Mouse (Mus musculus) heart, postnatal 14 days (tissue): ENCODE results near the gene Etl4. TPM values are rescaled to one million over a fixed set of nuclear protein-coding genes. Genes with fewer than 3 reads are reported as not detected.

Experiments
- DNase-seq, 2 experiments: peaks; one replicate each; pipeline ENCODE4 v3.0.0; 2021 to 2022
- intact Hi-C: fragments of 180-260 bp; cut with DNase I; formaldehyde crosslinking; loops from one replicate; pipeline ENCODE4 v1.15.1; 2025
- total RNA-seq, 2 experiments: library from RNA; stranded (reverse); gene quantifications; 2 replicates each; pipeline ENCODE4 v1.2.3; 2021

Etl4 gene
- total RNA-seq, 2 experiments from 2014 or later: 44.5 to 47.0 TPM

GRCm38 (mm10) chr2:20547349-20547677 is 637.7 kb downstream of the Etl4 start:
- no peak for DNase-seq
- intact Hi-C loops: no loop called here

- intact Hi-C loops: no loop called here
- DNase-seq: no peak
Observed at GRCm38 (mm10) chr2:20547686-20548624, 638.4 kb downstream of the Etl4 start.

DNA sequence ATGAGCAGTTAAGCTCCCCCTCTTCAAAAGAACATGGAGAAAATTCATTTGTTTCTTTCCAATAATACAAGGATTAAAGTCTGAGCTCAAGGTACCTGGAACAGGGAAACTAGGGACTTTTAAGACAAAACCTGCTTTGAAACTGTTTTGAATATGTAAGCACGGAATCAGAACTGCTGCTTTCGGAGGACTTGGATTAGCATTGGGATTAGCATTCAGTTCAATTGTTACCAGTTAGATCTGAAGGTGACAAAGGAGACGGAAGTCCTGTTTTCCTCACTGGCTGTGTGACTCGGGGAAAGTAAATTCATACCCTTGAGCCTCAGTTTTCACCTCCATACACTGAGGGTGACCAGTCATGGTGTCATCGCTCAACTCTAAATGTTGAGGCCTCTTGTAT is 639.5 kb downstream of the Etl4 start:
- intact Hi-C loops: no loop called here
- DNase-seq: no peak

DNA sequence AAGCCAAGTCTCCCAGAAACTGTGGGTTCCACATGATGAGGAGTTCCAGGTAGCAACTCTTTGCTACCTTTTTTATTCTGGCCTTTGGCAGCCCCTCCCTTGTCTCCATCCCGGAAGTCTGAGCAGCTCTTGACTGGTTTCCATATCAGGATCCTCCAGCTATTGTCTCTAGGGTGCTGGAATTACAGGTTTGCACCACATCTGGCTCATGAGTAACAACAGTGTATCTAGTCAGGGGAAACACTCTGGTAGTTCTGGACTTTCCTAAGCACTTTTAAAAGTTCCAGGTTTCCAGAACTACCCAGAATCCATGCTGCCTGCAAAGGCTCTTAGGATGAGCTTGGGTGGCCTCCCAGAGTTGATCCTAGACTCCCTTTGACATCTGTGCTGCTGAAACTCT is 640.4 kb downstream of the Etl4 start:
- intact Hi-C loops: no loop called here
- no peak for DNase-seq

DNA sequence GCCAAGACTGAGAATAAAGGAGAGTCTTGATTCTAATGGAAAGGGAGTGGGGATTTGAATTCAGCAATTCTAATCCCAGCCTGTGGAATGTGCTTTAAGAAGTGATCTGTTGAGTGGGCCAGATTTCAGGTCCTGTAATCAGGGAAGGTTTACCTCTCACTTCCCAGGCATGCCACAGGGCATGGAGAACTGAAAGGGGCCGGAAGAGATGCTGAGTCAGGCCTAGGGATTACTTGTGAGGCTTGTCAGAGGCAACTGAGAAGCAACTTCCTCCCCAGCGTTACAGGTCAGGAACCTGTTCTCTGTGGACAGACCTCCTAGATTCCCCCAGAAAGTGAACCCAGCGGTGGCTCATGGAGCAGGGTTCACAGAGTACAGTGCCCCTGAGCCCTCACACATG is 646.1 kb downstream of the Etl4 start:
- intact Hi-C loops: no loop called here

DNA sequence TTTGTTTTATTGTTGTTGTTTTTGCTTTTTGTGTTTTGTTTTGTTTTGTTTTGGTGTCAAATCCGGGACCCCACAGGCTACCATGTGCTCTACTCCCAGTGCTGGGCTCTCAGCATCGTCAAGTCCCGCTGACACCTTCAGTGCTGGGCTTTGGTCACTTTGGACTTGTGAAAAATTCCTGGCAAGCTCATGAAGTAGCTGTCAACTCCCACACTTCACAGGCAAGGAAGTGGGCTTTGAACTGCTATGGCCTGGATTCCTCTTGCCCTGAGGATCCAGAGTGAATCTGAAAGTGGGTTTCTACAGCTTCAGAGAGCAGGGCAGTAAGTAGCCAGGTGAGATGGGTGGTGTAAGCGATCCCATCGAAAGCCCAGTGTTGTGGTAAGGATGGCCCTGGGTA is 649.5 kb downstream of the Etl4 start:
- no peak for DNase-seq
- intact Hi-C loops: no loop called here

More for the DNA sequence above, 646.1 kb downstream of the Etl4 start:
- DNase-seq: no peak

- intact Hi-C loops: no loop called here
- DNase-seq: peak in 1 of 2 experiments; percentile 4
Observed at GRCm38 (mm10) chr2:20559723-20560122, 650.1 kb downstream of the Etl4 start.

DNA sequence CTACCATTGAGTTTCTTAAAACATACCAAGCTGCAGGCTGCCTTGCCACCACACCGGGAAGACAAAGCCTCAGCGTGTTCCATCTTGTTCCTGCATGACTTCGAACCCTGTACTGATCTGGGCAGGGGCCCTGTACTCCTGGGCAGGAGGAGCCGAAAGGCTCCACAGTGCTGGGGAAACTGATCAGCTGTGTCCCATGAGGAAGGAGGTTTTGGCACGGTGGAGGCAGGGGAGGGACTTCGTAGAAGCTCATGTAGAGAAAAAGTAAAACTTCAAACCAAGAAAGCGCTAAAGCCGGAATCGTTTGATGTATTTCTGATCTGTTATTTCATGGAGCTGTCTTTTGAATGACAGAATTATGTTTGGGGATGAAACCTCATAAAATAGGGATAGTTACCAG is 651.0 kb downstream of the Etl4 start:
- no peak for DNase-seq
- intact Hi-C loops: no loop called here

- no peak for DNase-seq
- intact Hi-C loops: no loop called here
Observed at GRCm38 (mm10) chr2:20563036-20563435, 653.5 kb downstream of the Etl4 start.

- DNase-seq: no peak
- intact Hi-C loops: no loop called here
Observed at GRCm38 (mm10) chr2:20568456-20568855, 658.9 kb downstream of the Etl4 start.

GRCm38 (mm10) chr2:20571940-20572339 is 662.4 kb downstream of the Etl4 start:
- no peak for DNase-seq
- intact Hi-C loops: no loop called here

- DNase-seq: no peak
- intact Hi-C loops: no loop called here
Observed at GRCm38 (mm10) chr2:20580331-20580730, 670.8 kb downstream of the Etl4 start.

- no peak for DNase-seq
- intact Hi-C loops: no loop called here
Observed at GRCm38 (mm10) chr2:20583032-20583431, 673.5 kb downstream of the Etl4 start.

DNA sequence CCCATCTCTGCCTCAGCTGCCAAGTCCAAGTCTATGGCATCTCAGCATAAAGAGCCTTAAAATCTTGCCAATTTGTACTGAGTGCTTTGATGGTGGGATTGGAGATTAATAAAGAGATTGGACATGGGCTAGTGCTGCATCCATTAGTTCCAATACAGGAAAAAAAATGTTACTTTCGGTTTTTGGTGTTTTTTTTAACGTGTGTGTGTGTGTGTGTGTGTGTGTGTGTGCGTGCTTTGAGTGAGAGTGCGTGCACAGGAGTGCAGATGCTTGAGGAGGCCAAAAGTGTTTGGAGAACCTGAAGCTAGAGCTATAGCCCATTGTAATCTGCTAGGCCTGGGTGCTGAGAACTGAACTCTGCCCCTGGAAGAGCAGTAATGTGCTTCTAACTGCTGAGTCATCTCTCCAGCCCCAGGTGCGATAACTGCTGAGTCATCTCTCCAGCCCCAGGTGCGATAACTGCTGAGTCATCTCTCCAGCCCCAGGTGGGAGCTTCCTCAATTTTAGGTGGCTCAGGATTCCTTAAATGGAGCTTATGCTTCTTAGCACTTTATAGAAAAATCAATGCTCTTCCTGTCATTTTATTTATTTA is 674.1 kb downstream of the Etl4 start:
- intact Hi-C loops: no loop called here

DNA sequence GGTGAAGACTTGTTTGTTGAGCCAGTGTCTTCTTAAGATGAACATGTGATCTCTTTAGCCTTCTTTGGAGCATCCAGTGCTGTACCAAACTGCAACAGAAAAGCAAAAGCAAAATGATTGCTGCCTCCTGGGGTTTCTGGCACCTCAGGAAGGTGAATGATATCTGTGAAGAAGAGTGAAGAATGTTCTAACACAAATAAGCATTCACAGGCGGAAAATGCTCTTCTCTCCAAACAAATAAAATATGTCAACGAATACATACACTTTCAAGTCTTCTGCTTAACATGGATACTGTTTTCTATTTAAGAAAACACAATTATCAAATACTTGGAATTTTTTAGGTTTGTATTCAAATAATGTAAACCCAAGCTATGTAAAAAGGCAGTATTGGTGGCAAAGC is 678.3 kb downstream of the Etl4 start:
- intact Hi-C loops: no loop called here
- no peak for DNase-seq

More for the DNA sequence above, 674.1 kb downstream of the Etl4 start:
- no peak for DNase-seq

DNA sequence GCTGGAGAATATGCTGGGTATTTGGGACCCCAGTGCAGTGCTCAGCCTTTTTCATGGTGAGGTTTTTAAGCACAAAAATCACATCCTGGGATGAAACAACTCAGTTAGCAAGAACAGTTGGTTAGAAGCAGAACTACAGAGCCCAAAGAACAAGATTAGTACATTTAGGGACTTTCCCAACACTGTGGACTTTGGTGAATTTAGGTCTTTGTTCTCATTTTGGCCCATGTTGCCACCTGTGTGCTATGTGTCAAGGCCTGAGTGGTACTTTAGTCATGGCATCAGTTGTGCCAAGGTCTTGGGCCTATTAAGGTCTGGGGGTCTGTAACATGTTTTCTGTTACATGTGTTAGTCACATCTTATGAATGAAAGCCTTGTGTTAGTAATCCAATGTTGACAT is 679.1 kb downstream of the Etl4 start:
- intact Hi-C loops: no loop called here

GRCm38 (mm10) chr2:20594129-20594528 is 684.5 kb downstream of the Etl4 start:
- no peak for DNase-seq
- intact Hi-C loops: no loop called here

More for the DNA sequence above, 679.1 kb downstream of the Etl4 start:
- DNase-seq: no peak

DNA sequence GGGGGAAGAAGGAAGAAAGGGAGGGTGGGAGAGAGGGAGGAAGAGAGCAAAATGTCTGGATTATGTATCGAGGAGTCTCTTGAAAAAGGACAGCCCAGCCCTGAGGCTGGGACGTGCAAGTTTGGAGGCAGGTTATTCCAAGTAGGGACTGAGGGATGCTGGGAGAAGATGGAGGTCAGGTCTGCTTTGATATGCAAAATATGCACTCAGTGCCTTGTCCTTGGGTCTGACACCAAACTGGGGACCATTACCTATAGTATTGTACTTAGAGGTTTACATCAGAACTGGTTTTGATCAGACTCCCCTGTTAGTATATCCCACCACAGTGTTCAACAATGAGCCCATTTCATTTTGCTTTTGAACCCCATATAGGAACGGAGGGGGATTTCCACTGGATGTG is 685.4 kb downstream of the Etl4 start:
- DNase-seq: no peak
- intact Hi-C loops: no loop called here

DNA sequence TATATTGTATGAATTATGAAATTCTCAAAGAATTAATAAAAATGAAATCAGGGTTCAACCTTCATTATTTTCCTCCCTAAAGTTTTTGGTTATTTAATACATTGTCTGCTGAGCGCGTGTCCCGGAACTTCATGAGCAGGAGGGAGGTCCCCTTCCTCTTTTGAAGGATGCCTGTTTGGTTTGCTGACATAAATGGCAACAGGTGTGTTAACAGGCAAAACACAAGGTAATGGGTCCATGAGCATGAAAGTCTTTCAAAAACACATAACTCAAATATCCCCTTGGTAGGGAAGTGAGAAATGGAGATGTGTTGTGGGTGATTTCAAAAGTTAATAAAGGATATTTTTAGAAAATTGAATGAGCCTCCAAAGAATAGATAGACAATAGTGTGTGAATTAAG is 687.0 kb downstream of the Etl4 start:
- DNase-seq: no peak

DNA sequence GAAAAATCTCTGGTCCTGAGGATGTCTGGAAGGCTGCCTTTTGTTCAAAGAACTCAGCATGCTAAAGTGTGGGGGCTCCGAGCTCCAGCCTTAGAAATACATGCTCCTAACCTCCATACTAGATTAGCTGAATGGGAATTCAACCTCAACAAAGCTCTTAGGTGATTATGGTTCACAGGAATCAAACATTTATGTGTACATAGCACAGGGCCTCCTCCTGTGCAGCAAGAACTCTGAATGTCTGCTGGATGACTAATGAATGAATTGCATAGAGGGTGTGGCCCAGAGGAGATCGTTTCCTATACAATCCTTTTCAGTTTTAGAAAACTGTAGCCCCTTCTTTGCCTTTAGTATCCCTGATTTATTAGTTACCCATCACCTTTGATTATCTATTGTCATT is 687.6 kb downstream of the Etl4 start:
- intact Hi-C loops: no loop called here
- no peak for DNase-seq

More for the DNA sequence above, 687.0 kb downstream of the Etl4 start:
- intact Hi-C loops: no loop called here

GRCm38 (mm10) chr2:20602656-20603055 is 693.1 kb downstream of the Etl4 start:
- intact Hi-C loops: no loop called here
- DNase-seq: no peak

DNA sequence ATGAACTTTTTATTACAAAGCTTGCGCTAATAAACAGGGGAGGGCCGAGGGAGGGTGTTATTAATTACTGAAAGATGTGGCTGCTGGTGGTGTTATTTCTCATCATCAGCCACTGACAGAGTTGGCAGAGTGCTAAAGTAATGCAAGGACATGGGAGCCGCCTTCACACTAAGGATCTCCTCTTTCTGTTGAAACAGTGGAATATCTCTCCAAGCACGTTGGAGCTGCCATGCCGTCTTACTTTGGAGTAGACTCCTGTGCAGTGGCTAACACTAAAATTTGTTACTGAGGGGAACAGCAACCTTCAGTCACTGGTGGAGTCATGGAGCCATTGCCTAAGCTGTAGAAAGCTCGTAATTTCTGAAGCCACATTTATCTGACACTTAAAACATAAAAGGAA is 694.0 kb downstream of the Etl4 start:
- intact Hi-C loops: no loop called here
- no peak for DNase-seq
